Mouse (Mus musculus) stomach, postnatal 0 days (tissue): ENCODE data around the gene Mospd3. TPM values are rescaled to one million over a fixed set of nuclear protein-coding genes. Genes with fewer than 3 reads are reported as not detected.

ENCODE experiments used
- ATAC-seq: fragments of 200-750 bp; cut with Nextera tagmentation; 2 replicates; pipeline ENCODE4 v1.8.0; 2017; ENCODE audit not compliant: low FRiP score, low TSS enrichment
- DNase-seq: peaks from one replicate; pipeline ENCODE4 v3.0.0-alpha.2; 2016; ENCODE audit warnings: low spot score
- H3K27ac ChIP-seq: fragments of 300-500 bp; sonication (generic); replicated peaks from 2 replicates; pipeline ENCODE4 v1.5.1; 2014; ENCODE audit warnings: mild to moderate bottlenecking, control low read depth
- H3K27me3 ChIP-seq: fragments of 300-500 bp; sonication (generic); 2 replicates; pipeline ENCODE4 v1.6.1; 2014; ENCODE audit warnings: low read length; ENCODE audit not compliant: control insufficient read depth, insufficient read depth
- H3K36me3 ChIP-seq: fragments of 300-500 bp; sonication (generic); 2 replicates; pipeline ENCODE4 v1.6.1; 2014; ENCODE audit warnings: low read length, mixed read lengths; ENCODE audit not compliant: control insufficient read depth, insufficient read depth
- H3K4me1 ChIP-seq: fragments of 300-500 bp; sonication (generic); replicated peaks from 2 replicates; pipeline ENCODE4 v1.6.1; 2014; ENCODE audit warnings: antibody characterized with exemption; ENCODE audit not compliant: control insufficient read depth, insufficient read depth
- H3K4me2 ChIP-seq: fragments of 300-500 bp; sonication (generic); replicated peaks from 2 replicates; pipeline ENCODE4 v1.6.1; 2014; ENCODE audit warnings: low read depth, mild to moderate bottlenecking, control low read depth, moderate library complexity
- H3K4me3 ChIP-seq: fragments of 300-500 bp; sonication (generic); 2 replicates; pipeline ENCODE4 v1.5.1; 2014; ENCODE audit warnings: low read depth, low read length, control low read depth
- H3K9ac ChIP-seq: fragments of 300-500 bp; sonication (generic); 2 replicates; pipeline ENCODE4 v1.6.1; 2014; ENCODE audit warnings: mild to moderate bottlenecking, low read length, control low read depth, mixed read lengths
- H3K9me3 ChIP-seq: fragments of 300-500 bp; sonication (generic); 2 replicates; pipeline ENCODE4 v1.6.1; 2016; ENCODE audit warnings: low read length; ENCODE audit not compliant: control insufficient read depth
- CTCF ChIP-seq: IDR thresholded peaks from 2 replicates; pipeline ENCODE4 v1.5.1; 2016; ENCODE audit warnings: antibody characterized with exemption, low read depth, mild to moderate bottlenecking, moderate library complexity
- EP300 ChIP-seq: optimal IDR thresholded peaks from 2 replicates; pipeline ENCODE3; 2016; ENCODE audit warnings: antibody characterized with exemption
- WGBS: fragments of 180-500 bp; shearing (Covaris S2); extraction: QIAGEN DNeasy Blood & Tissue Kit; methylation state at CpG from one replicate; pipeline ENCODE4 v1.1.7; 2014; 5-methylcytosine and 5-hydroxymethylcytosine counted together
- polyA plus RNA-seq: library from polyadenylated mRNA; unstranded; fragments of >200 nt; fragmentation: Nextera tagmentation; extraction: Ambion mirVana; gene quantifications from 2 replicates; pipeline ENCODE4 v1.2.1, GENCODE M21; 2015

Gene Mospd3
- 30.8 and 34.3 TPM in 2 replicates for polyA plus RNA-seq

DNA sequence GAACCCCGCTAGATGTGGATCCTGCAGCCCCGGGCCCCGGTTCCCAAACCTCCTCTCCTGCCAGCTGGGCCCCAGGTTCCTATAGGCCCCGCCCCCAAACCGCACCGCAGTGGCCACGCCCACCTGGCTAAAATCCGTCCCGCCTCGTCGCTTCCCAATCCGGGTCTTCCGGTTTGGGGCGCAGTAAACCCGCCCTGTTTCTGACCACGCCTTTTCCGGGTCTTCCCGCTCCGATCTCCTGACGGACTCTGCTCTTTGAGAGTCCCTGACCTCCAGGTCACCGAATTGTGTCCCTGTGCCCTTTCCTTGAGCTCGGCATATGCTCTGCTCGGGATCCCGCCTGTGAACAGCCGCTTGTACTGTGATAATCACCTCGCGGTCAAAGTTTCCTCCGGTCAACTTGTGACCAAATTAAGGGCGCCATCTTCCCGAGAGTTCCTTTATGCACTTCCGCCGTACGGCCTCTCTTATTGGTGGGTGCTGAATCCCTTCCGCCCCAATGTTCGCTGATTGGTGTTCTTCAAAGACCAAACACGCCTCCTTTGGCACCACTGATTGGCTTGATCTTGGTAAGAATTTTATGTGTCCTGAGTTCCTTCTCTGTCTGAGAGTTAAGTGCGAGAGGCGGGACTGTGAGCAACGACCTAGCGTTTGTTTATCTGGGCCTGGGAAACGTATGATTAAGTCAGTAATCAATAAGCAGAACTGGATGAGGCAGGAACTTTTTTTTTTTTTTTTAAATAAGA is at the start of gene Mospd3:
Gene Mospd3, minus strand, starts transcription at position 440 of the 746 bp plus-strand sequence.
- Histone ChIP-seq H3K27ac (peak within 1 kb of the TSS; percentile 88), H3K4me2 (peak within 1 kb of the TSS; percentile 91), H3K4me3 (peak within 1 kb of the TSS; percentile 74), H3K9ac (peak within 1 kb of the TSS; percentile 84), H3K36me3 (no peaks in the 10 kb centered on the region), H3K9me3 (no peaks in the 10 kb centered on the region), H3K27me3 (no peaks in the 10 kb centered on the region), H3K4me1 (peaks cover 7% of the 10 kb centered on the region)
- TF ChIP-seq CTCF (peak; percentile 0; the same call in 1 of the 2 replicates), EP300 (peak; percentile 84)
- DNase-seq: peak; percentile 96
- ATAC-seq: peak; percentile 95
- WGBS: under 1% methylated on average over 41 of the region's 41 CpGs

DNA sequence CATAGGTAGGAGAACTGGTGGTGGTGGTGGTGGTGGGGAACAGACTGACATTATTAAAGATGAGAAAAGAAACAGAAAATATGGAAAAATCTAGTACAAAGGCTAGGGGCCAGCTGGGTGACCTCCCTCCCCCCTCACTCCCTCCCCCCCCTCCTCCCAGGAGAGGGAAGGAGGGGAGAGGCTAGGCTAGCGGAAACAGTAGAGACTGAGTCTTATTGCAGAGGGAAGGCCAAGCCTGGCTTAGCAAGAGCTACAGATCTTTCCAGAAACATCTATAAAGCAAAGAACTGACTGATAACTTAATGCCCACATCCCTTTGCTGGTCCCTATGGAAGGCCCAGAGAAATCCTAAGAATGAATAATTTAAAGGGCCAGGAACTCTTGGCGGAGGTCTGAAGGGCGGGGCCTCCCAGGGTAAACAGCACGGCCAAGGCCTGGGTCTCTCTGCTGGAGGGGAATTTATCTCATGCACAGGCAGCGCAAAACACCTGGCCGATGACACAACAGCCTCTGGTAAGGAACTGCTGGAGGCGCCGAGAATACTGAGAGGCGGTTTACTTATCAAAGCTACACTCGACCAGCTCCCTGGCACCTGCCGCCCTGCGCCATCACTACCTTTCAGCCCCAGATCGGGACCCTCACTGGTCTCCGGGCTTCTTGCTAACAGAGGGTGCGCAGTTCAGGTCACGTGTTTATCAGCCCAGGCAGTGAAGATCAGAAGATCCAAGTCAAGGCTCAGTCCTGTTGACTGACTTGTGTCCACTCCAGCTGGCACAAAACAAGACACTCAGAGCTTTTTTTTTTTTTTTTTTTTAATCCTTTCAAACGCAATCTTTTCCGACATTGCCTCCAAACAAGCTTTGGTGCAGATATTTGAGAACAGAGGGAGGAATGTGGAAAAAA is 49.1 kb upstream of the Mospd3 start:
- Histone ChIP-seq H3K4me3 (0 out of 2 replicates have a peak overlapping the region, but pooled peaks have one; percentile 4), H3K27me3 (no peaks in the 10 kb centered on the region), H3K27ac (peak overlapping the region; percentile 35), H3K9me3 (no peaks in the 10 kb centered on the region), H3K36me3 (0 out of 2 replicates have a peak, but pooled peaks cover 2% of the 10 kb centered on the region), H3K4me1 (peaks cover 6% of the 10 kb centered on the region; the same call in 1 of the 2 replicates), H3K9ac (no peak overlapping the region), H3K4me2 (peak overlapping the region; percentile 36)
- no peak for TF ChIP-seq EP300
- ATAC-seq (no peak), DNase-seq (peak; percentile 57)
- WGBS: 16% methylated on average over 17 of the region's 18 CpGs

DNA sequence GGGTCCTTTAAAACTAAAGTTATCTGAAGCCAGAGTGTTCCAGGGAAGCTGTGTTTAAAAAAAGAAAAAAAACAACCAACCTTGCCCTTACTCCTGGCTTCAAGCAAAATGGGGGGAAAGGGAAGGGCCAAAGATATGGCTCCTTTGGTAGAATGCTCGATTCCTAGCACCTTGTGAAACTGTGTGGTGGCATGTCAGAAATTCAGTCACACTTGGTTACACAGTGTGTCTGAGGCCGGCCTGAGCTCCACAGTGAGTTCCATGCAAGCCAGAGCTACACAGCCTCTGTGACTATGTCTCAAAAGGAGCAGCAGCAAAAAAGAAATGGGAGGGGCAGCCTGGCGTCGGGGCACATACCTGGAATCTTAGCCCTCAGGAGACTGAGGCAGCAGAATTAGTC is 48.4 kb upstream of the Mospd3 start:
- Histone ChIP-seq H3K9me3 (no peaks in the 10 kb centered on the region), H3K4me2 (no peak overlapping the region), H3K36me3 (0 out of 2 replicates have a peak, but pooled peaks cover 2% of the 10 kb centered on the region), H3K27ac (peak overlapping the region; percentile 35; the same call in 1 of the 2 replicates), H3K27me3 (no peaks in the 10 kb centered on the region), H3K4me1 (peaks cover 6% of the 10 kb centered on the region; the same call in 1 of the 2 replicates), H3K4me3 (no peak overlapping the region), H3K9ac (no peak overlapping the region)
- no peak for ATAC-seq
- WGBS: 33% methylated on average over 4 of the region's 4 CpGs
- no peak for DNase-seq
- TF ChIP-seq EP300 (no peak), CTCF (no peak)

DNA sequence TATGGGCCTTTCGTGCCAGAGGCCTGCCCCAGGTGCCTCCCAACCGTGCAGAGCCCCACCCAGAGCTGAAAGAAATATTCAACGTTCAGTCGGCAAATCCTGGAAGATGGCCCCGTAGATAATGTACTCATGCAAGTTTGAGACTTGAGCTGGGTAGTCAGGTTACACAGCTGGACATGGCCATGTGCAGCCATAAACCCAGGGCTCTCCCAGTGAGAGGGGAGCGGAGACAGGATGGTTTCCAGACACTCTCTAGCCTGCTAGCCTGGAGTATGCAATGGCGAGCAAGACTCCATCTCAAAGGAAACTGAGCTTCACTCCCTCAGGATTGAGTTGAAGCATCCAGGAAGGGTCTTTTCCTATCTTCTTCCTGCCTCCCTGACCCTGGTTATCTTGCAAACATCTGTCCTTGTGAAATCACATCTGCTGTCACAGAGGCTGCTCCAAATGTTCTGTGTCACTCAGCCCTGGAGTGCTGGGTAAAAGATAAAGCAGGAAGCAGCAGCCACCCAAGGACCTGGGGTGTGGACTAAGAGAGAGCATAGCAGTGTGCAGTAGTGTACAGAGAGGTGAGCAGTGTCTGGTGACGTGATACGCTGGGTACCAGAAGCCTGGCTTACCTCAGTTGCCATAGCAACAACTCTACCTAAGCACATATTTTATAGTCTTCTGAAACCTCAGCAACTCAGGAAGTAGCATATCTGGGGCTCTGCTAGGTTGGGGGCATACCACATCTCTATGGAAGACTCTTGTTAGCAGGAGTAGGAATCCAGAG is 47.2 kb upstream of the Mospd3 start:
- Histone ChIP-seq H3K4me1 (peaks cover 6% of the 10 kb centered on the region; the same call in 1 of the 2 replicates), H3K4me2 (no peak overlapping the region), H3K4me3 (no peak overlapping the region), H3K9me3 (no peaks in the 10 kb centered on the region), H3K27me3 (no peaks in the 10 kb centered on the region), H3K9ac (no peak overlapping the region), H3K36me3 (0 out of 2 replicates have a peak, but pooled peaks cover 2% of the 10 kb centered on the region), H3K27ac (no peak overlapping the region)
- WGBS: 46% methylated on average over 9 of the region's 9 CpGs
- no peak for DNase-seq
- TF ChIP-seq EP300: no peak
- TF ChIP-seq CTCF: no peak
- no peak for ATAC-seq

DNA sequence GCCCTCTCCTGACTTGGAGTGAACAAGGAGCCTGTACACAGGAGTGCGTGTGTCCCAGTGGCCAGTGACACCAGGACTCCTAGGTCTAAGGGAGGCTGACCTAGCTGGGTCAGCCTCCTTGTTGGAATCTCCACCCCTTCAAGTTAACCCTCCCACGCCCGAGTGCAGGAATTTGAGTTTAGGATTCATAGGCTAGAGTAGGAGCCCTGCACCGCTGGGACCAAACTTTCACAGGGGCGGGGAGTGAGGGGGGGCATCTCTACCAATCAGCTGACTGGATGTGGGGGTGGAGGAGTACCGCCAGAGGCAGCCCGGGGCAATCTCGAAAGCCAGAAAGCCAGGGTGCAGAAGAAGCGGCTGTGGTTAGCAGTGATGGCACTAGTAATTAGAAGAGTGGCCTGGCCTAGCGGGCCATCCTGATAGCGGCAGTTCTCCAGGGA is 44.8 kb upstream of the Mospd3 start, which contains the start of gene Irs3:
Gene Irs3, minus strand, starts transcription at position 63 of the 440 bp plus-strand sequence.
- 0 out of 2 replicates have a peak within 1 kb of the TSS, but pooled peaks have one; percentile 9 for H3K9ac ChIP-seq
- TF ChIP-seq EP300: no peak
- no peak for TF ChIP-seq CTCF
- 43% methylated on average over 11 of the region's 11 CpGs for WGBS
- no peaks in the 10 kb centered on the region for H3K27me3 ChIP-seq
- peak; percentile 13; the same call in 1 of the 2 replicates for ATAC-seq
- no peak for DNase-seq
- H3K9me3 ChIP-seq: no peaks in the 10 kb centered on the region
- H3K4me1 ChIP-seq: peaks cover 6% of the 10 kb centered on the region; the same call in 1 of the 2 replicates
- H3K4me3 ChIP-seq: peak within 1 kb of the TSS; percentile 18; the same call in 1 of the 2 replicates
- H3K4me2 ChIP-seq: peak within 1 kb of the TSS; percentile 44
- H3K36me3 ChIP-seq: peaks cover 5% of the 10 kb centered on the region; the same call in 1 of the 2 replicates
- H3K27ac ChIP-seq: no peak within 1 kb of the TSS
